Mouse (Mus musculus) central nervous system, embryonic 14 days (tissue): Measurements from ENCODE around the gene Ccdc110. TPM values are rescaled to one million over a fixed set of nuclear protein-coding genes. Genes with fewer than 3 reads are reported as not detected.

ENCODE experiments used
- polyA plus RNA-seq: library from polyadenylated mRNA; depleted of rRNA; stranded (reverse); fragments of >200 nt; gene quantifications from 2 replicates; pipeline ENCODE4 v1.2.3, GENCODE M21; 2012; rRNA removed

Gene Ccdc110
- 0.15 and 0.16 TPM in 2 replicates for polyA plus RNA-seq

GRCm38 (mm10) chr8:45934582-45935014, at the start of gene Ccdc110:
Gene Ccdc110, plus strand, starts transcription at chr8:45934619.

GRCm38 (mm10) chr8:45885202-45885685, 49.2 kb upstream of the Ccdc110 start, which contains the start of gene Pdlim3:
Gene Pdlim3, plus strand, starts transcription at chr8:45885461.

GRCm38 (mm10) chr8:45975126-45975836, 40.9 kb downstream of the Ccdc110 start, which contains the start of the genes 1700029J07Rik and Ufsp2:
Gene 1700029J07Rik, minus strand, starts transcription at chr8:45975252.
Gene Ufsp2, plus strand, starts transcription at chr8:45975528.

Other genes starting within 250 kb of the Ccdc110 start
- 11.6 and 19.1 TPM in 2 replicates for gene Pdlim3, start 49.2 kb upstream of the Ccdc110 start, polyA plus RNA-seq
- 6.4 and 7.0 TPM in 2 replicates for gene 1700029J07Rik, start 40.6 kb downstream of the Ccdc110 start, polyA plus RNA-seq
- 42.4 and 43.4 TPM in 2 replicates for gene Ufsp2, start 40.9 kb downstream of the Ccdc110 start, polyA plus RNA-seq
- gene Lrp2bp, start 64.7 kb downstream of the Ccdc110 start, polyA plus RNA-seq: 0.28 and 0.36 TPM in 2 replicates
- 19.3 and 23.7 TPM in 2 replicates for gene Ankrd37, start 71.1 kb downstream of the Ccdc110 start, polyA plus RNA-seq
- 11.3 and 13.9 TPM in 2 replicates for gene Cfap97, start 217.2 kb downstream of the Ccdc110 start, polyA plus RNA-seq
- 14.0 and 15.1 TPM in 2 replicates for gene Snx25, start 217.5 kb downstream of the Ccdc110 start, polyA plus RNA-seq